Mouse (Mus musculus) heart, embryonic 14.5 days (tissue): Measurements from ENCODE around the gene Pigp. TPM values are rescaled to one million over a fixed set of nuclear protein-coding genes. Genes with fewer than 3 reads are reported as not detected.
A peak's percentile ranks its signal among the peaks of the same experiment; 100 is the strongest.

Experiments
- ATAC-seq: fragments of 200-750 bp; cut with Nextera tagmentation; 2 replicates; pipeline ENCODE4 v1.8.0; 2017; ENCODE audit warnings: low read depth, moderate TSS enrichment; ENCODE audit not compliant: insufficient number of reproducible peaks, insufficient read depth, low FRiP score
- H3K27ac ChIP-seq, 2 experiments: fragments of 200-500 bp in 1 of 2; fragments of 300-500 bp in 1 of 2; sonication (generic) in 1 of 2; replicated peaks in 1 of 2; 2 replicates each; pipeline ENCODE4 v1.5.1; 2012 to 2014; ENCODE audit warnings: low read depth in 2 of 2, low read length in 2 of 2, control low read depth in 1 of 2, mild to moderate bottlenecking in 1 of 2, mixed read lengths in 1 of 2; ENCODE audit not compliant: control insufficient read depth in 1 of 2, insufficient read depth in 1 of 2
- H3K27me3 ChIP-seq: fragments of 300-500 bp; sonication (generic); 2 replicates; pipeline ENCODE4 v1.6.1; 2014; ENCODE audit warnings: mild to moderate bottlenecking, low read length, control low read depth; ENCODE audit not compliant: control insufficient read depth, insufficient read depth
- H3K36me3 ChIP-seq: fragments of 300-500 bp; sonication (generic); 2 replicates; pipeline ENCODE4 v1.6.1; 2014; ENCODE audit warnings: mild to moderate bottlenecking, control low read depth, low read length, mixed read lengths; ENCODE audit not compliant: control insufficient read depth, insufficient read depth
- H3K4me1 ChIP-seq, 2 experiments: fragments of 200-500 bp in 1 of 2; fragments of 300-500 bp in 1 of 2; sonication (generic) in 1 of 2; 2 replicates each; pipeline ENCODE4 v1.6.1; 2012 to 2014; ENCODE audit warnings: low read length in 2 of 2, control low read depth in 1 of 2, mixed read lengths in 1 of 2; ENCODE audit not compliant: control insufficient read depth in 2 of 2, insufficient read depth in 2 of 2
- H3K4me2 ChIP-seq: fragments of 300-500 bp; sonication (generic); 2 replicates; pipeline ENCODE4 v1.6.1; 2014; ENCODE audit warnings: mild to moderate bottlenecking, low read length
- H3K4me3 ChIP-seq, 2 experiments: fragments of 200-500 bp in 1 of 2; fragments of 300-500 bp in 1 of 2; sonication (generic) in 1 of 2; 2 replicates each; pipeline ENCODE4 v1.5.1; 2012 to 2014; ENCODE audit warnings: low read length in 2 of 2, mild to moderate bottlenecking in 2 of 2, control low read depth in 1 of 2, low read depth in 1 of 2, moderate library complexity in 1 of 2; ENCODE audit not compliant: control insufficient read depth in 1 of 2, insufficient read depth in 1 of 2
- H3K9ac ChIP-seq: fragments of 300-500 bp; sonication (generic); 2 replicates; pipeline ENCODE4 v1.6.1; 2014; ENCODE audit warnings: mild to moderate bottlenecking, low read length
- H3K9me3 ChIP-seq: fragments of 300-500 bp; sonication (generic); 2 replicates; pipeline ENCODE4 v1.6.1; 2016; ENCODE audit warnings: low read length, control low read depth; ENCODE audit not compliant: control insufficient read depth
- WGBS: fragments of 180-500 bp; shearing (Covaris S2); extraction: QIAGEN DNeasy Blood & Tissue Kit; methylation state at CpG from one replicate; pipeline ENCODE4 v1.1.7; 2014; 5-methylcytosine and 5-hydroxymethylcytosine counted together
- polyA plus RNA-seq: library from polyadenylated mRNA; unstranded; fragments of >200 nt; fragmentation: Nextera tagmentation; extraction: Ambion mirVana; gene quantifications from 2 replicates; pipeline ENCODE4 v1.2.1, GENCODE M21; 2014

Pigp gene
- polyA plus RNA-seq, 1 experiment from 2014 or later = 117 TPM

- H3K27ac ChIP-seq = no peak overlapping the region
- peak overlapping the region; percentile 60 for H3K9ac ChIP-seq
- H3K4me1 ChIP-seq = peaks cover 3 to 15% of the 10 kb centered on the region in 2 experiments; a peak in 3 of 4 replicates
- H3K4me3 ChIP-seq = peak overlapping the region; percentile 55 to 58
- H3K27me3 ChIP-seq = no peaks in the 10 kb centered on the region
- ATAC-seq = no peak
- 19% methylated on average over 25 of the region's 25 CpGs for WGBS
- H3K9me3 ChIP-seq = no peaks in the 10 kb centered on the region
- H3K4me2 ChIP-seq = peak overlapping the region; percentile 72
- no peaks in the 10 kb centered on the region for H3K36me3 ChIP-seq
Measured at GRCm38 (mm10) chr16:94328881-94329867, 42.5 kb downstream of the Pigp start.

DNA sequence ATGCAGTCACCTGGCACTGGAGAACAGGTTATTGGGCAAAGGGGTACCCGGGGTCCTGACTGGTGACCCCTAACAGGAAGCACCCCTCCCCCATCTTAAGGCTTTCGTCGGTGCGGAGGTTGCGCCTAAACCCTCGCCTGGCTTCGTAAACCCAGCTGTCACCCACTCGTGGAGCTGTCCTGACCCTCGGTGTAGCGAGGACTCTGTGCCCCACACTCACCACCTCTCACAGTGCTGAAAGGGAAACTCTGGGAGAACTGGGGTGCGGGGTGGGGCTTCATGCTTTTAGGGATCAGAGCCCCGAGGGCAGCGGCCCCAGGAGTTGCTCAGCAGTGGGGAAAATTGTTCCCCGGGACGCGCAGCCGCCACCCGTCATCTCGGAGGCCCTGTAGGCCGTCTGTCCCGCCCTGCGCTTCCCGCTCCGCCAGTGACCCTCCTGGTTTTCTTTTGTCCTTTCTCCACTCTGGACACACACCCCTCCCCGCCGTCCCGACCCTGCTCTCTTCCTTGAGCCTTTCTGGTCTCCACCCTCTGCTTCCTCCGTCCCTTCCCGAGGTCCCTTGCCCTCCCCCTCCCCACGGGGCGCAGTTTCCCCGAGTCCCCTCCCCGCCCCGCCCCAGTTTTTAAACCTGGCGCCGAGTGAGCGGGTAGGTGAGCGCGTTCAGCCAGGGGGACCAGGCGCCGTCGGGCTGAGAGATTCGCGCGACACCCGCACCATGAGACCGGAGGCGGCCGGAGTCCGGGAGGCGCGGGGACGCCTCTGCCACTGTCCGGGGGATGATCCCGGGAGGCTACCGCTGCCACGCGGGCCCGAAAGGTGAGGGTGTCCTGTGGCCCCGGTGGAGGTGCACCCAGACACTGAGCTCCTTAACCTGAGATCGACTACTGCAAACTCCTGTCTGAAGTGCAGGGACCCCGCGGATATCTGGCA, 43.6 kb downstream of the Pigp start, which contains the start of gene Ripply3:
TSS of gene Ripply3 (plus strand) at position 640 of the 931 bp plus-strand sequence.
- under 1% methylated on average over 63 of the region's 63 CpGs for WGBS
- no peaks in the 10 kb centered on the region for H3K27me3 ChIP-seq
- peaks cover 3 to 15% of the 10 kb centered on the region in 2 experiments; a peak in 3 of 4 replicates for H3K4me1 ChIP-seq
- H3K9me3 ChIP-seq = no peaks in the 10 kb centered on the region
- peak within 1 kb of the TSS; percentile 20 to 41; a peak in 1 of 4 replicates for H3K27ac ChIP-seq
- no peaks in the 10 kb centered on the region for H3K36me3 ChIP-seq
- peak; percentile 40 for ATAC-seq
- H3K4me3 ChIP-seq = peak within 1 kb of the TSS; percentile 55 to 58
- peak within 1 kb of the TSS; percentile 60 for H3K9ac ChIP-seq
- H3K4me2 ChIP-seq = peak within 1 kb of the TSS; percentile 72

DNA sequence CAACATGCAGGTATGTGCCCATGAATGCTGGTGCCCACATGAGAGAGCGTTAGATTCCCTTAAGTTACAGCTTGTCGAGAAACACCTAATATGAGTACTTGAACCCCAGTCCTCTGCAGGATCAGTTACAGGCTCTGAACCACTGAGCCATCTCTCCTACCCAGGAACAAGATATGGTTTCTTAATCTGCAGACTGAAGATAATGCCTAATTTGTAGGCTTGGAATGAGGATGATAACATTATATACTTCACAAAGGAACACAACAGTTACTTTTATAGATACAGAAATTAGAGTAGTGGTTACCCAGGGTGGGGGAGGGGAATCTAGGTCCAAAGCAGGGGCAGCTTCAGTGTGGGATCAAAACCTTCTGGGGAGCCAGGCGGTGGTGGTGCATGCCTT, 45.6 kb downstream of the Pigp start:
- Histone ChIP-seq H3K9me3 (no peaks in the 10 kb centered on the region), H3K27ac (no peak overlapping the region), H3K4me1 (peaks cover 3 to 15% of the 10 kb centered on the region in 2 experiments; a peak in 3 of 4 replicates), H3K9ac (no peak overlapping the region), H3K36me3 (no peaks in the 10 kb centered on the region), H3K4me2 (no peak overlapping the region), H3K4me3 (no peak overlapping the region), H3K27me3 (no peaks in the 10 kb centered on the region)
- ATAC-seq = no peak
- 82% methylated on average over 3 of the region's 3 CpGs for WGBS

- H3K9ac ChIP-seq = no peak overlapping the region
- no peaks in the 10 kb centered on the region for H3K36me3 ChIP-seq
- H3K27ac ChIP-seq = peak overlapping the region; percentile 11 to 27; a peak in 3 of 4 replicates
- WGBS = 57% methylated on average over 5 of the region's 5 CpGs
- no peaks in the 10 kb centered on the region for H3K9me3 ChIP-seq
- no peak for ATAC-seq
- H3K4me1 ChIP-seq = peaks cover 3 to 8% of the 10 kb centered on the region in 2 experiments; a peak in 3 of 4 replicates
- H3K4me2 ChIP-seq = no peak overlapping the region
- no peaks in the 10 kb centered on the region for H3K27me3 ChIP-seq
- H3K4me3 ChIP-seq = no peak overlapping the region
Measured at GRCm38 (mm10) chr16:94323681-94324080, 48.0 kb downstream of the Pigp start.

GRCm38 (mm10) chr16:94320223-94320622, 51.4 kb downstream of the Pigp start:
- H3K4me1 ChIP-seq = no peaks in the 10 kb centered on the region
- ATAC-seq = no peak
- no peak overlapping the region for H3K9ac ChIP-seq
- H3K4me2 ChIP-seq = no peak overlapping the region
- no peaks in the 10 kb centered on the region for H3K36me3 ChIP-seq
- H3K27me3 ChIP-seq = no peaks in the 10 kb centered on the region
- H3K4me3 ChIP-seq = no peak overlapping the region
- no peak overlapping the region for H3K27ac ChIP-seq
- WGBS = 70% methylated on average over 5 of the region's 5 CpGs
- H3K9me3 ChIP-seq = no peaks in the 10 kb centered on the region

DNA sequence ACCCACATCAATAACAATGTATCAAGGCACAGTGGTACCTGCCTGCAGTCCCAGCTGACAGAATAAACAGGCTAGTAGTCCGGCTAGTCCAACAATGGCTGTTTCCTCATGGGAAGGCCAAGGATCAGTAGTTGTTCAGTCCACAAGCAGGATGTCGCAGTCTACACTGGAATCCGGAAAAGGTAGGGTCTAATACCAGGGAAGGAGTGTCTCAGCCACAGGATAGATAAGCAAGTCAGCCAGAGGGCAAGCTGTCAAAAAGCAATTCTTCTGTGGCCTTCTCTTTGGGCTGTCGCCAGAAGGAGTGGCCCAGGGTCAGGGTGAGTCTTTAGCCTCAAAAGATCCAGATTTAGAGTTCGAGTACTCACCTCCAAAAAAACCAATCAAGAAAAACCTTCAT, 53.9 kb downstream of the Pigp start:
- H3K4me3 ChIP-seq = no peak overlapping the region
- no peak overlapping the region for H3K9ac ChIP-seq
- H3K4me2 ChIP-seq = no peak overlapping the region
- H3K4me1 ChIP-seq = peaks cover 5 to 6% of the 10 kb centered on the region in 2 experiments; a peak in 2 of 4 replicates
- H3K27me3 ChIP-seq = no peaks in the 10 kb centered on the region
- WGBS = 52% methylated on average over 5 of the region's 5 CpGs
- H3K27ac ChIP-seq = no peak overlapping the region
- no peak for ATAC-seq
- no peaks in the 10 kb centered on the region for H3K9me3 ChIP-seq
- no peaks in the 10 kb centered on the region for H3K36me3 ChIP-seq

DNA sequence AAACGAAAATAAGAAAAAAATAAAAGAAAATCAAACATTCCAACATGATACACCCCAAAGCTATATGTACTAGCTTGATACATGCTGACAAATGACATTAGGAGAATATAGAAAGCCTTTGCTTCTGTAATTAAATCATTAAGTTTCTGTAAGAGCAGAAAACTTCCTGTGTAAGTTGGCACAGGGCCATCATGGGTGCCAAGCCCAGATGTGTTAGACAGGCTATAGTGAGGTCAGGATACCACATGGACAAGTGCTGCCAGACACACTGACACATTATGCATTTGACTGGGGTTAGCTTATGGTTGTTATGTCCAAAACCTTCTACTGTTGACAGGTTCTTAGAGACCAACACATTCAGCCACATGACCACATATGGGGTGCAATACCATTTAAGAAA, 56.4 kb downstream of the Pigp start:
- 44% methylated on average over 1 of the region's 1 CpGs for whole genome bisulfite sequencing
- Histone ChIP-seq H3K4me3 (no peak overlapping the region), H3K9me3 (no peaks in the 10 kb centered on the region), H3K27me3 (no peaks in the 10 kb centered on the region), H3K4me2 (no peak overlapping the region), H3K9ac (no peak overlapping the region), H3K36me3 (no peaks in the 10 kb centered on the region), H3K4me1 (peaks cover 5 to 12% of the 10 kb centered on the region in 2 experiments; a peak in 3 of 4 replicates), H3K27ac (no peak overlapping the region)
- no peak for ATAC-seq
